9 mouse cellular contexts compared by ENCODE assay signal in the genomic region with DNA sequence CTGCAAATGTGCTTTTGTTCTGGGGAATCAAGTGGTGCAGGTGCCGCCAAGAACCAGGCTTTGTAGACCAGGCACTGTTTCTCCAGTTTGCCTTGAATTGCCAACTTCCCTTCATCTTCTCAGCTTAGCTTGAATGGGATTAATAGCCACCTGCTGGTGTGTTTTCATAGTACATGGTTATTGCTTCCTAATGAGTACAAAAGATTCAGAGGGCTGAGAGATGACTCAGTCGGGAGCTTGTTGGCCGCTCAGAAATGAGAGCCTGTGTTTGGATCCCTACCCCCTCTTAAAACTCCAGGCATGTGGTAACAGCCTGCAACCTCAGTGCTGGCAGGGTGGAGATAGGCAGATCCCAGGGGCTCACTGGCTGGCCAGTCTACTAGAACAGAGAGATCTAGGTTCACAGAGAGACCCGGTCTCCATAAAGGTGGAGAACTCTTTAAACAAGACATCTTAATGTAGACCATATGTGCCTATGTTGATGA.
DNase-seq lines count a peak whose midpoint lies in the region; ATAC-seq and TF ChIP-seq lines count a peak whose summit lies in the region.
"Had no signal": no experiment of that assay in that cellular context is flagged by ENCODE, and none has a peak within 500 bp of the region (broad histone marks: within the 10 kb centered on the region; RNA-seq: fewer than 3 reads in every experiment).

No protein-coding gene starts in this region.

- TF ChIP-seq EP300 in liver, postnatal 0 days (IDR thresholded peaks at IDR 0.05; ENCODE audit: low read depth): no peak

- no peaks in the 10 kb centered on the region for H3K9me3 ChIP-seq in hindbrain, embryonic 14.5 days (ENCODE audit: control insufficient read depth, low read length)
- no peaks in the 10 kb centered on the region for H3K9me3 ChIP-seq in hindbrain, embryonic 10.5 days
- H3K9me3 ChIP-seq in limb, embryonic 13.5 days: no peaks in the 10 kb centered on the region
- no peaks in the 10 kb centered on the region for H3K9me3 ChIP-seq in liver, postnatal 0 days (ENCODE audit: low read length)

- H3K36me3 ChIP-seq in hindbrain, embryonic 14.5 days (replicated peaks; ENCODE audit: control insufficient read depth, insufficient read depth): no peaks in the 10 kb centered on the region
- no peaks in the 10 kb centered on the region for H3K36me3 ChIP-seq in hindbrain, embryonic 10.5 days
- no peaks in the 10 kb centered on the region for H3K36me3 ChIP-seq in limb, embryonic 13.5 days
- H3K36me3 ChIP-seq in liver, postnatal 0 days (replicated peaks; ENCODE audit: insufficient read depth, low read length): no peaks in the 10 kb centered on the region

- H3K4me1 ChIP-seq in hindbrain, embryonic 14.5 days (replicated peaks; ENCODE audit: control insufficient read depth, insufficient read depth, low read length): no peaks in the 10 kb centered on the region
- 0 out of 2 replicates have a peak, but pooled peaks cover 5% of the 10 kb centered on the region for H3K4me1 ChIP-seq in hindbrain, embryonic 10.5 days (replicated peaks)
- H3K4me1 ChIP-seq in limb, embryonic 13.5 days: peaks cover 15% of the 10 kb centered on the region
- no peaks in the 10 kb centered on the region for H3K4me1 ChIP-seq in liver, postnatal 0 days (ENCODE audit: insufficient read depth)

- 41% methylated on average over 4 of the region's 4 CpGs for WGBS in hindbrain, embryonic 14.5 days
- 48% methylated on average over 4 of the region's 4 CpGs for whole genome bisulfite sequencing in hindbrain, embryonic 10.5 days
- 32% methylated on average over 4 of the region's 4 CpGs for WGBS in limb, embryonic 13.5 days
- WGBS in liver, postnatal 0 days (ENCODE audit: insufficient replicate concordance): 79% methylated on average over 4 of the region's 4 CpGs

- no peak overlapping the region for H3K27ac ChIP-seq in hindbrain, embryonic 14.5 days
- no peak overlapping the region for H3K27ac ChIP-seq in hindbrain, embryonic 10.5 days
- H3K27ac ChIP-seq in gastrocnemius, adult 2 months: peak overlapping the region; percentile 48
- H3K27ac ChIP-seq in limb, embryonic 13.5 days: no peak overlapping the region
- H3K27ac ChIP-seq in liver, postnatal 0 days (ENCODE audit: low read depth): no peak overlapping the region

- no peaks in the 10 kb centered on the region for H3K27me3 ChIP-seq in hindbrain, embryonic 14.5 days (ENCODE audit: control insufficient read depth, insufficient read depth, low read length)
- H3K27me3 ChIP-seq in hindbrain, embryonic 10.5 days (ENCODE audit: insufficient read depth, poor library complexity, severe bottlenecking): no peaks in the 10 kb centered on the region
- H3K27me3 ChIP-seq in limb, embryonic 13.5 days: no peaks in the 10 kb centered on the region
- no peaks in the 10 kb centered on the region for H3K27me3 ChIP-seq in liver, postnatal 0 days (ENCODE audit: insufficient read depth, low read length)

- no peak overlapping the region for H3K4me2 ChIP-seq in hindbrain, embryonic 14.5 days (replicated peaks)
- H3K4me2 ChIP-seq in limb, embryonic 13.5 days (replicated peaks): no peak overlapping the region
- no peak overlapping the region for H3K4me2 ChIP-seq in liver, postnatal 0 days (ENCODE audit: low read depth, low read length)

- H3K4me3 ChIP-seq in hindbrain, embryonic 14.5 days (replicated peaks; ENCODE audit: low read length): no peak overlapping the region
- H3K4me3 ChIP-seq in hindbrain, embryonic 10.5 days: no peak overlapping the region
- H3K4me3 ChIP-seq in gastrocnemius, adult 2 months: no peak overlapping the region
- H3K4me3 ChIP-seq in limb, embryonic 13.5 days: no peak overlapping the region
- H3K4me3 ChIP-seq in liver, postnatal 0 days (ENCODE audit: low read depth, low read length): no peak overlapping the region
- H3K4me3 ChIP-seq: erythroblast, embryonic 14.5 days had no signal

- no peak overlapping the region for H3K9ac ChIP-seq in hindbrain, embryonic 14.5 days
- no peak overlapping the region for H3K9ac ChIP-seq in limb, embryonic 13.5 days
- H3K9ac ChIP-seq in liver, postnatal 0 days (replicated peaks): no peak overlapping the region

- intact Hi-C loops in gastrocnemius, adult 2 months (cut with DNase I): no loop called here

- TF ChIP-seq CTCF in gastrocnemius, adult 2 months (IDR thresholded peaks at IDR 0.05): peak; percentile 36; the same call in 1 of the 2 replicates
- no peak for TF ChIP-seq CTCF in liver, postnatal 0 days (IDR thresholded peaks at IDR 0.05; ENCODE audit: low read depth)

- ATAC-seq in hindbrain, embryonic 14.5 days (ENCODE audit: low FRiP score): no peak
- ATAC-seq in limb, embryonic 13.5 days (ENCODE audit: low FRiP score, low read depth): peak; percentile 67
- ATAC-seq in liver, postnatal 0 days: no peak

- peak; percentile 42 for DNase-seq in hindbrain, embryonic 14.5 days (ENCODE audit: low spot score)
- no peak for DNase-seq in hindbrain, embryonic 10.5 days (ENCODE audit: low spot score)
- DNase-seq in NIH3T3 (ENCODE audit: low read depth): peak; percentile 88
- DNase-seq in cerebellum, postnatal 14 days: peak; percentile 50 to 71
- peak; percentile 79 for DNase-seq in gastrocnemius, adult 2 months
- no peak for DNase-seq in thymus, postnatal 25 days
- DNase-seq in liver, postnatal 0 days: no peak

Comparison
In these comparisons a context has a peak if more than half of its experiments do, and no peak if none do; other contexts are left out.
1. DNase-seq: peak in hindbrain, embryonic 14.5 days (single experiment), NIH3T3 (single experiment), cerebellum, postnatal 14 days (2 of 2) and gastrocnemius, adult 2 months (single experiment); none in hindbrain, embryonic 10.5 days (single experiment), thymus, postnatal 25 days (single experiment) and liver, postnatal 0 days (single experiment).